Mouse (Mus musculus) neural tube, embryonic 12.5 days (tissue): ENCODE results near the gene Mras. TPM values are rescaled to one million over a fixed set of nuclear protein-coding genes. Genes with fewer than 3 reads are reported as not detected.

Source experiments
- ATAC-seq: fragments of 200-750 bp; cut with Nextera tagmentation; 2 replicates; pipeline ENCODE4 v1.8.0; 2017; ENCODE audit warnings: low read depth, mild to moderate bottlenecking, moderate TSS enrichment, moderate library complexity; ENCODE audit not compliant: low FRiP score
- H3K27ac ChIP-seq: fragments of 300-500 bp; sonication (generic); 2 replicates; pipeline ENCODE4 v1.5.1; 2016
- H3K27me3 ChIP-seq: fragments of 300-500 bp; sonication (generic); replicated peaks from 2 replicates; pipeline ENCODE4 v1.6.1; 2016; ENCODE audit warnings: mild to moderate bottlenecking
- H3K36me3 ChIP-seq: fragments of 300-500 bp; sonication (generic); 2 replicates; pipeline ENCODE4 v1.6.1; 2016; ENCODE audit warnings: mild to moderate bottlenecking
- H3K4me1 ChIP-seq: fragments of 300-500 bp; sonication (generic); 2 replicates; pipeline ENCODE4 v1.6.1; 2016
- H3K4me2 ChIP-seq: fragments of 300-500 bp; sonication (generic); replicated peaks from 2 replicates; pipeline ENCODE4 v1.6.1; 2016; ENCODE audit warnings: mild to moderate bottlenecking
- H3K4me3 ChIP-seq: fragments of 300-500 bp; sonication (generic); 2 replicates; pipeline ENCODE4 v1.5.1; 2016
- H3K9ac ChIP-seq: fragments of 300-500 bp; sonication (generic); 2 replicates; pipeline ENCODE4 v1.6.1; 2016; ENCODE audit warnings: mild to moderate bottlenecking
- H3K9me3 ChIP-seq: fragments of 300-500 bp; sonication (generic); 2 replicates; pipeline ENCODE4 v1.6.1; 2016; ENCODE audit warnings: mild to moderate bottlenecking
- WGBS: fragments of 180-500 bp; shearing (Covaris S2); methylation state at CpG from one replicate; pipeline ENCODE4 v1.1.7; 2016; 5-methylcytosine and 5-hydroxymethylcytosine counted together
- polyA plus RNA-seq: library from polyadenylated mRNA; unstranded; fragments of >200 nt; fragmentation: Nextera tagmentation; extraction: Ambion mirVana; gene quantifications from 2 replicates; pipeline ENCODE4 v1.2.1, GENCODE M21; 2016

Gene Mras
- polyA plus RNA-seq, 1 experiment from 2014 or later, result 27.5 TPM

GRCm38 (mm10) chr9:99458529-99459208 lies 21.5 kb upstream of the Mras start:
- H3K4me1 ChIP-seq, result no peaks in the 10 kb centered on the region
- no peaks in the 10 kb centered on the region for H3K27me3 ChIP-seq
- 42% methylated on average over 12 of the region's 12 CpGs for WGBS
- H3K4me2 ChIP-seq, result no peak overlapping the region
- H3K36me3 ChIP-seq, result no peaks in the 10 kb centered on the region
- H3K9me3 ChIP-seq, result no peaks in the 10 kb centered on the region
- no peak for ATAC-seq
- no peak overlapping the region for H3K9ac ChIP-seq
- no peak overlapping the region for H3K27ac ChIP-seq
- H3K4me3 ChIP-seq, result no peak overlapping the region

GRCm38 (mm10) chr9:99454211-99454610 lies 17.0 kb upstream of the Mras start:
- ATAC-seq, result no peak
- H3K4me2 ChIP-seq, result no peak overlapping the region

GRCm38 (mm10) chr9:99451161-99451560 lies 14.0 kb upstream of the Mras start, which contains the start of gene Nme9:
Nme9 (plus strand) TSS chr9:99451475.
- H3K4me1 ChIP-seq, result no peaks in the 10 kb centered on the region; the same call in 1 of the 2 replicates
- H3K27me3 ChIP-seq, result peaks cover 11% of the 10 kb centered on the region
- no peaks in the 10 kb centered on the region for H3K36me3 ChIP-seq
- no peak within 1 kb of the TSS for H3K27ac ChIP-seq
- no peak for ATAC-seq
- peak within 1 kb of the TSS; percentile 30; the same call in 1 of the 2 replicates for H3K4me2 ChIP-seq
- H3K9me3 ChIP-seq, result no peaks in the 10 kb centered on the region
- no peak within 1 kb of the TSS for H3K9ac ChIP-seq
- WGBS, result 11% methylated on average over 14 of the region's 14 CpGs
- no peak within 1 kb of the TSS for H3K4me3 ChIP-seq

More at GRCm38 (mm10) chr9:99454211-99454610, 17.0 kb upstream of the Mras start:
- no peaks in the 10 kb centered on the region; the same call in 1 of the 2 replicates for H3K4me1 ChIP-seq
- WGBS, result 85% methylated on average over 4 of the region's 4 CpGs
- no peaks in the 10 kb centered on the region for H3K9me3 ChIP-seq
- no peaks in the 10 kb centered on the region for H3K36me3 ChIP-seq
- H3K9ac ChIP-seq, result no peak overlapping the region
- H3K27ac ChIP-seq, result no peak overlapping the region
- H3K4me3 ChIP-seq, result no peak overlapping the region
- peaks cover 11% of the 10 kb centered on the region for H3K27me3 ChIP-seq

- no peak overlapping the region for H3K4me3 ChIP-seq
- no peak overlapping the region for H3K9ac ChIP-seq
- H3K4me2 ChIP-seq, result no peak overlapping the region
- H3K36me3 ChIP-seq, result no peaks in the 10 kb centered on the region
- H3K9me3 ChIP-seq, result no peaks in the 10 kb centered on the region
- no peaks in the 10 kb centered on the region; the same call in 1 of the 2 replicates for H3K4me1 ChIP-seq
- H3K27me3 ChIP-seq, result peaks cover 11% of the 10 kb centered on the region
- H3K27ac ChIP-seq, result no peak overlapping the region
- ATAC-seq, result no peak
- WGBS, result 46% methylated on average over 9 of the region's 9 CpGs
Measured at GRCm38 (mm10) chr9:99449886-99450647, 12.9 kb upstream of the Mras start.

- no peak for ATAC-seq
- H3K4me2 ChIP-seq, result no peak overlapping the region
- no peak overlapping the region for H3K9ac ChIP-seq
- no peaks in the 10 kb centered on the region for H3K9me3 ChIP-seq
- no peaks in the 10 kb centered on the region for H3K36me3 ChIP-seq
- H3K27me3 ChIP-seq, result peaks cover 11% of the 10 kb centered on the region
- 86% methylated on average over 3 of the region's 3 CpGs for WGBS
- no peak overlapping the region for H3K27ac ChIP-seq
- H3K4me3 ChIP-seq, result no peak overlapping the region
- H3K4me1 ChIP-seq, result no peaks in the 10 kb centered on the region; the same call in 1 of the 2 replicates
Measured at GRCm38 (mm10) chr9:99447323-99447722, 10.1 kb upstream of the Mras start.

- H3K4me1 ChIP-seq, result no peaks in the 10 kb centered on the region; the same call in 1 of the 2 replicates
- no peaks in the 10 kb centered on the region for H3K9me3 ChIP-seq
- H3K36me3 ChIP-seq, result no peaks in the 10 kb centered on the region
- no peak overlapping the region for H3K4me2 ChIP-seq
- ATAC-seq, result no peak
- no peak overlapping the region for H3K9ac ChIP-seq
- H3K4me3 ChIP-seq, result no peak overlapping the region
- peaks cover 7% of the 10 kb centered on the region for H3K27me3 ChIP-seq
- H3K27ac ChIP-seq, result no peak overlapping the region
Measured at GRCm38 (mm10) chr9:99446259-99446658, 9.1 kb upstream of the Mras start.

- Histone ChIP-seq H3K4me2 (no peak overlapping the region), H3K9me3 (no peaks in the 10 kb centered on the region), H3K4me3 (no peak overlapping the region), H3K27ac (no peak overlapping the region), H3K27me3 (no peaks in the 10 kb centered on the region), H3K36me3 (no peaks in the 10 kb centered on the region), H3K4me1 (no peaks in the 10 kb centered on the region), H3K9ac (no peak overlapping the region)
- peak; percentile 85 for ATAC-seq
- WGBS, result 31% methylated on average over 8 of the region's 8 CpGs
Measured at GRCm38 (mm10) chr9:99444590-99445178, 7.5 kb upstream of the Mras start.

- WGBS, result 87% methylated on average over 4 of the region's 4 CpGs
- no peak for ATAC-seq
- no peaks in the 10 kb centered on the region for H3K9me3 ChIP-seq
- no peak overlapping the region for H3K4me2 ChIP-seq
- no peak overlapping the region for H3K4me3 ChIP-seq
- no peak overlapping the region for H3K27ac ChIP-seq
- peaks cover 2% of the 10 kb centered on the region; the same call in 1 of the 2 replicates for H3K4me1 ChIP-seq
- H3K9ac ChIP-seq, result no peak overlapping the region
- H3K36me3 ChIP-seq, result no peaks in the 10 kb centered on the region
- H3K27me3 ChIP-seq, result peaks cover 17% of the 10 kb centered on the region
Measured at GRCm38 (mm10) chr9:99441647-99442433, 4.7 kb upstream of the Mras start.

GRCm38 (mm10) chr9:99440941-99441340 lies 3.8 kb upstream of the Mras start:
- Histone ChIP-seq H3K36me3 (no peaks in the 10 kb centered on the region), H3K27ac (no peak overlapping the region), H3K4me3 (no peak overlapping the region), H3K27me3 (peaks cover 17% of the 10 kb centered on the region), H3K4me2 (no peak overlapping the region), H3K9ac (no peak overlapping the region), H3K9me3 (no peaks in the 10 kb centered on the region), H3K4me1 (peaks cover 3% of the 10 kb centered on the region; the same call in 1 of the 2 replicates)
- 84% methylated on average over 5 of the region's 5 CpGs for WGBS
- no peak for ATAC-seq

GRCm38 (mm10) chr9:99439064-99439463 lies 1.9 kb upstream of the Mras start:
- Histone ChIP-seq H3K27me3 (peaks cover 17% of the 10 kb centered on the region), H3K27ac (no peak overlapping the region), H3K36me3 (no peaks in the 10 kb centered on the region), H3K9me3 (no peaks in the 10 kb centered on the region), H3K4me1 (peaks cover 22% of the 10 kb centered on the region), H3K4me3 (no peak overlapping the region), H3K4me2 (no peak overlapping the region), H3K9ac (no peak overlapping the region)
- WGBS, result 76% methylated on average over 8 of the region's 8 CpGs
- no peak for ATAC-seq

GRCm38 (mm10) chr9:99437781-99438565 lies 792 bp upstream of the Mras start:
- Histone ChIP-seq H3K27ac (no peak overlapping the region), H3K4me1 (peaks cover 23% of the 10 kb centered on the region), H3K27me3 (peaks cover 17% of the 10 kb centered on the region), H3K4me3 (no peak overlapping the region), H3K9ac (no peak overlapping the region), H3K36me3 (no peaks in the 10 kb centered on the region), H3K9me3 (no peaks in the 10 kb centered on the region), H3K4me2 (no peak overlapping the region; the same call in 1 of the 2 replicates)
- ATAC-seq, result no peak
- WGBS, result 83% methylated on average over 12 of the region's 12 CpGs
